In the genomic region with DNA sequence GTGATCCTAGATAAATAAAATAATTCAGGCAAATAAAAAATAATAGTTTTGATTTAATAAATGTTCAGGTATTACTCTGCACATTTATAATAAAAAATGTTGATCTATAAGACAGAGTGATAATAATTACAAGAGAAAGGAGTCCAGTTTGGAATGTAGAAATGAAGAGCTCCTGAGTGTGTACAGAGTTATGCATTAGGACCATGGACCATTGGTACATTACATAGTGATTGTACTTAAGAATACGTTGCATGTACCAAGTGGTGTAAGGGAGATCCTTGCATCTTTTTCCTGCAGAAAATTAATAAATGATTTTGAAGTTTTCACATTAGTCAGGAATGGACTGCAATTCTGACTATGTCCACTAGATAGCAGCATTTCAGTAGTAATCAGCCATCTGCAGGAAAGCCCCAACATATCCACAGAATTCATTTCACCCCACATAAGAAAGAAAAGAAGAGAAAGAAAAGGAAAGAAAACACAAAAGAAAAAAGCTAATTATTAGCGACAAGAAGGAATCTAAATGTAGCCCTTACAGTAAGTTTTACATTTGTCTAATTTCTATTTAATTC, we compare ENCODE assay signal across 9 mouse cellular contexts.
DNase-seq lines count a peak whose midpoint lies in the region; ATAC-seq lines count a peak whose summit lies in the region.
"Had no signal": no experiment of that assay in that cellular context is flagged by ENCODE, and none has a peak within 500 bp of the region (broad histone marks: within the 10 kb centered on the region; RNA-seq: fewer than 3 reads in every experiment).

No protein-coding gene starts in this region.

- no peaks in the 10 kb centered on the region for H3K9me3 ChIP-seq in hindbrain, embryonic 11.5 days (ENCODE audit: control insufficient read depth, low read length)
- H3K9me3 ChIP-seq in hindbrain, embryonic 12.5 days (replicated peaks), result no peaks in the 10 kb centered on the region
- H3K9me3 ChIP-seq: limb, embryonic 12.5 days had no signal

- peak; percentile 69; the same call in 1 of the 2 replicates for ATAC-seq in hindbrain, embryonic 11.5 days (ENCODE audit: low FRiP score)
- no peak; the same call in 1 of the 2 replicates for ATAC-seq in hindbrain, embryonic 12.5 days (ENCODE audit: low FRiP score)
- peak; percentile 74 for ATAC-seq in megakaryocyte progenitor cell, adult 5-6 weeks (replicated peaks; ENCODE audit: poor library complexity)

- no peak overlapping the region for H3K27ac ChIP-seq in hindbrain, embryonic 11.5 days (ENCODE audit: low read depth, low read length)
- no peak overlapping the region for H3K27ac ChIP-seq in hindbrain, embryonic 12.5 days
- H3K27ac ChIP-seq: limb, embryonic 12.5 days had no signal

- H3K27me3 ChIP-seq in hindbrain, embryonic 11.5 days (ENCODE audit: control insufficient read depth, insufficient read depth, low read length), result no peaks in the 10 kb centered on the region
- H3K27me3 ChIP-seq in hindbrain, embryonic 12.5 days, result no peaks in the 10 kb centered on the region
- H3K27me3 ChIP-seq: limb, embryonic 12.5 days had no signal

- peak; percentile 63 for DNase-seq in hindbrain, embryonic 11.5 days (ENCODE audit: low spot score)
- peak; percentile 31 for DNase-seq in right cerebral cortex, adult 18-20 months
- DNase-seq in right cerebral cortex, postnatal 36 days (ENCODE audit: low spot score in 2 of 2), result no peak
- DNase-seq in embryo, embryonic 10.5 days (ENCODE audit: low spot score), result peak; percentile 75
- DNase-seq in yolk sac, embryonic 10.5 days (ENCODE audit: low spot score), result no peak
- DNase-seq in right cerebral cortex, postnatal 4 days, result no peak

- H3K4me3 ChIP-seq in hindbrain, embryonic 11.5 days (ENCODE audit: low read depth, low read length), result no peak overlapping the region
- no peak overlapping the region for H3K4me3 ChIP-seq in hindbrain, embryonic 12.5 days
- H3K4me3 ChIP-seq: limb, embryonic 12.5 days had no signal

- 9% methylated on average over 2 of the region's 2 CpGs for WGBS in hindbrain, embryonic 11.5 days
- WGBS in hindbrain, embryonic 12.5 days, result 10% methylated on average over 2 of the region's 2 CpGs

- H3K9ac ChIP-seq in hindbrain, embryonic 11.5 days (ENCODE audit: low read depth, low read length), result no peak overlapping the region
- no peak overlapping the region for H3K9ac ChIP-seq in hindbrain, embryonic 12.5 days
- H3K9ac ChIP-seq: limb, embryonic 12.5 days had no signal

- H3K36me3 ChIP-seq in hindbrain, embryonic 11.5 days (ENCODE audit: control insufficient read depth, insufficient read depth, low read length), result no peaks in the 10 kb centered on the region
- H3K36me3 ChIP-seq in hindbrain, embryonic 12.5 days, result no peaks in the 10 kb centered on the region
- H3K36me3 ChIP-seq: limb, embryonic 12.5 days had no signal

- no peak overlapping the region for H3K4me2 ChIP-seq in hindbrain, embryonic 11.5 days (replicated peaks; ENCODE audit: low read depth, low read length)
- no peak overlapping the region for H3K4me2 ChIP-seq in hindbrain, embryonic 12.5 days (replicated peaks)
- H3K4me2 ChIP-seq: limb, embryonic 12.5 days had no signal

- H3K4me1 ChIP-seq in hindbrain, embryonic 11.5 days (replicated peaks; ENCODE audit: control insufficient read depth, insufficient read depth, low read length), result no peaks in the 10 kb centered on the region
- no peaks in the 10 kb centered on the region for H3K4me1 ChIP-seq in hindbrain, embryonic 12.5 days
- H3K4me1 ChIP-seq: limb, embryonic 12.5 days had no signal

Comparison
In these comparisons a context has a peak if more than half of its experiments do, and no peak if none do; other contexts are left out.
1. DNase-seq: peak in hindbrain, embryonic 11.5 days (single experiment), right cerebral cortex, adult 18-20 months (single experiment) and embryo, embryonic 10.5 days (single experiment); none in right cerebral cortex, postnatal 36 days (0 of 2), yolk sac, embryonic 10.5 days (single experiment) and right cerebral cortex, postnatal 4 days (single experiment).